Mouse (Mus musculus) lung, embryonic 16.5 days (tissue): ENCODE results near the gene Mtf1. TPM values are rescaled to one million over a fixed set of nuclear protein-coding genes. Genes with fewer than 3 reads are reported as not detected.

ENCODE experiments used
- ATAC-seq: fragments of 200-750 bp; cut with Nextera tagmentation; 2 replicates; pipeline ENCODE4 v1.8.0; 2017; ENCODE audit warnings: low read depth, mild to moderate bottlenecking, moderate library complexity
- H3K27ac ChIP-seq: fragments of 300-500 bp; sonication (generic); 2 replicates; pipeline ENCODE4 v1.5.1; 2014; ENCODE audit warnings: mild to moderate bottlenecking, control low read depth, low read length
- H3K27me3 ChIP-seq: fragments of 300-500 bp; sonication (generic); 2 replicates; pipeline ENCODE4 v1.6.1; 2014; ENCODE audit warnings: low read depth, low read length, mixed read lengths; ENCODE audit not compliant: control insufficient read depth, insufficient read depth
- H3K36me3 ChIP-seq: fragments of 300-500 bp; sonication (generic); 2 replicates; pipeline ENCODE4 v1.6.1; 2014; ENCODE audit warnings: low read length; ENCODE audit not compliant: control insufficient read depth, insufficient read depth
- H3K4me1 ChIP-seq: fragments of 300-500 bp; sonication (generic); replicated peaks from 2 replicates; pipeline ENCODE4 v1.6.1; 2014; ENCODE audit warnings: low read length, mixed read lengths; ENCODE audit not compliant: control insufficient read depth, insufficient read depth
- H3K4me2 ChIP-seq: fragments of 300-500 bp; sonication (generic); 2 replicates; pipeline ENCODE4 v1.6.1; 2014; ENCODE audit warnings: low read depth, low read length, control low read depth
- H3K4me3 ChIP-seq: fragments of 300-500 bp; sonication (generic); 2 replicates; pipeline ENCODE4 v1.5.1; 2014; ENCODE audit warnings: mild to moderate bottlenecking, low read length, control low read depth
- H3K9ac ChIP-seq: fragments of 300-500 bp; sonication (generic); 2 replicates; pipeline ENCODE4 v1.6.1; 2014; ENCODE audit warnings: low read length, control low read depth
- H3K9me3 ChIP-seq: fragments of 300-500 bp; sonication (generic); 2 replicates; pipeline ENCODE4 v1.6.1; 2016; ENCODE audit warnings: low read length; ENCODE audit not compliant: control insufficient read depth
- WGBS: fragments of 180-500 bp; shearing (Covaris S2); extraction: QIAGEN DNeasy Blood & Tissue Kit; methylation state at CpG from one replicate; pipeline ENCODE4 v1.1.7; 2014; 5-methylcytosine and 5-hydroxymethylcytosine counted together
- polyA plus RNA-seq: library from polyadenylated mRNA; unstranded; fragments of >200 nt; fragmentation: Nextera tagmentation; extraction: Ambion mirVana; gene quantifications from 2 replicates; pipeline ENCODE4 v1.2.1, GENCODE M21; 2015

Gene Mtf1
- polyA plus RNA-seq, 1 experiment from 2014 or later = 12.8 TPM

DNA sequence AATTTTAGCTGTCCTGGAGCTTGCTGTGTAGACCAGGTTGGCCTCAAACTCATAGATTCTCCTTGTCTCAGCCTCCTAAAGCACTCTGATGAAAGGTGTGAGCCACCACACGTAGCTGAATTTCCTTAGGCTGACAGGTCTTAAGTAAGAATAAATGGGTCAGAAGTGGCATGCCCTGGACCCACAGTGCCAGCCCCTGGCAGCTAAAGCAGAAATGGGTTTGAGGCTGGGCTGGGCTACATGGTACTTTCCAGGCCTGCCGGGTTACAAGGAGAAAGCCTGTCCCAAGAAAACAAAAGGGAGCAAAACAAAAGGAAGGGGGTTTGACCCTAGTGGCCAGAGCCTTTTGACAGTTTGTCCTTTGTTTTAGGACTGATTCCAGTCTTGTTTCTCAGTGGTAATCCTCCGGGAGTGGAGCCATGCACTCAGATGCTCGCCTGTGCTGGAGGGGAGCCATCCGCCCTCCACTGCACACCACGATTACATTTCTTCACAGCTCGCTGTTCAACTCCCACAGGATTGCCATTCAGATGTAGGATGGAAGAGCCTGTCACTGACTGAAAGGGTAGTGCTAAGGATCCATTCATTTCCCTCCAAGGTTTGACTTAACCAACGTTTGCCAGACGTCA, 9.6 kb downstream of the Mtf1 start:
- H3K4me1 ChIP-seq = no peaks in the 10 kb centered on the region
- no peak overlapping the region for H3K9ac ChIP-seq
- no peaks in the 10 kb centered on the region for H3K9me3 ChIP-seq
- no peak overlapping the region for H3K27ac ChIP-seq
- no peaks in the 10 kb centered on the region for H3K27me3 ChIP-seq
- no peak overlapping the region for H3K4me2 ChIP-seq
- no peak for ATAC-seq
- H3K36me3 ChIP-seq = no peaks in the 10 kb centered on the region; the same call in 1 of the 2 replicates
- H3K4me3 ChIP-seq = no peak overlapping the region
- WGBS = 70% methylated on average over 9 of the region's 9 CpGs

DNA sequence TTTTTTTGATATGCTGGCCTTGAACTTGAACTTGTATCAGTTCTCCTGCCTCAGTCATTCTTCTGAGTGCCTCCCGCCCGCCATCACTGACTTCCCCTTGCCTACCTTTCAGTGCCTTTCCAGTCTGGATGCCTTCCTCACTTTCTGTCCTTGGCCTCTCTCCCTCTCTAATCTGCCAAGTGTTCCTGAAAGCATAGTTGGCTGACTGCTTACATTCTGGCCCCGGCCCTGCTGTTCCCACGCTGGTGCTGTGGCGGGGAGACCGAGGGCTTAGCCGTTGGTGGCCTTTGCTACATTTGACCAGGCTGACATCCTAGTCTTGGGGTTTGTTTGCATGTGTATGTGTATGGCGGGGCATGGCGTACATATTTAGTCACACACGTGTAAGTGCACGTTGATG, 14.0 kb downstream of the Mtf1 start:
- H3K36me3 ChIP-seq = no peaks in the 10 kb centered on the region; the same call in 1 of the 2 replicates
- WGBS = 84% methylated on average over 11 of the region's 11 CpGs
- no peak overlapping the region for H3K27ac ChIP-seq
- H3K4me1 ChIP-seq = peaks cover 3% of the 10 kb centered on the region
- H3K27me3 ChIP-seq = no peaks in the 10 kb centered on the region
- no peaks in the 10 kb centered on the region for H3K9me3 ChIP-seq
- H3K9ac ChIP-seq = no peak overlapping the region
- no peak for ATAC-seq
- H3K4me2 ChIP-seq = no peak overlapping the region
- no peak overlapping the region for H3K4me3 ChIP-seq

DNA sequence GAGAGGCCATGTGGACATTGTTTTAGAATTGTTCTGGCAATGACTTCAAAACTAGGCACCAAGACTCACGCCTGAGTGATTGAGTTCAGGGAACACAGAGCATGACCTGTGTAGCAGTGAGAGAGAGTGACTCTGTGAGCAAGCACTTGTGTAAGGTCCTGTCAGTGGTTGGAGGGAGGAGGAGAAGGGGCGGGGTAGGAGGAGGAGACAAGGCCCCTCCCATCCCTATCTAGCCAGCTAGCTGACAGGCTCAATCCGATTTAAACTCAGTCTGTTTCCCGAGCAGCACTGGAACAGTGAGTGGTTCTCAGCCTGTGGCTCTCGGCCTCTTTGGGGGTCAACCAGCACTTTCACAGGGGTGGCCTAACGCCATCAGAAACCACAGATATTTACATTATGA, 15.9 kb downstream of the Mtf1 start:
- no peak overlapping the region for H3K9ac ChIP-seq
- H3K36me3 ChIP-seq = peaks cover 2% of the 10 kb centered on the region; the same call in 1 of the 2 replicates
- H3K4me2 ChIP-seq = no peak overlapping the region
- H3K4me1 ChIP-seq = peaks cover 3% of the 10 kb centered on the region
- H3K27ac ChIP-seq = no peak overlapping the region
- no peaks in the 10 kb centered on the region for H3K27me3 ChIP-seq
- WGBS = 21% methylated on average over 6 of the region's 6 CpGs
- ATAC-seq = peak; percentile 91
- no peaks in the 10 kb centered on the region for H3K9me3 ChIP-seq
- no peak overlapping the region for H3K4me3 ChIP-seq

DNA sequence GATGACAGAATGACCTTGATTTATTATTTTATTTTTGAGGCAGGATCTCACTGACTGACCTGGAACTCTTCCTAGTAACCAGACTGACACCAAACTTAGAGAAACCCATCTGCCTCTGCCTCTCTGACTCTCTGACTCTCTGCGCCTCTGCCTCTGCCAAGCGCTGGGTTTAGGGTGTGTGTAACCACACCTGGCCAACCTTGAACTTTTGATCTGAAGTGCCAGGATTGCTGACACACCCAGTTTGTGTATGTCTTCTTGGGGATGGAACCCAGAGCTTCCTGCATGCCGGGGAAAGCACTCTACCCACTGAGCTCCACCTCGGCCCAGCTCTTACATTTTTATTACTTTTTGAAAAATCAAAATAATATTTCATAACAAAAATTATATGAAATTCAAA, 16.9 kb downstream of the Mtf1 start:
- Histone ChIP-seq H3K27me3 (no peaks in the 10 kb centered on the region), H3K4me2 (no peak overlapping the region), H3K36me3 (peaks cover 7% of the 10 kb centered on the region; the same call in 1 of the 2 replicates), H3K9me3 (no peaks in the 10 kb centered on the region), H3K4me3 (no peak overlapping the region), H3K27ac (no peak overlapping the region), H3K4me1 (peaks cover 3% of the 10 kb centered on the region), H3K9ac (no peak overlapping the region)
- WGBS = 91% methylated on average over 4 of the region's 4 CpGs
- no peak for ATAC-seq

DNA sequence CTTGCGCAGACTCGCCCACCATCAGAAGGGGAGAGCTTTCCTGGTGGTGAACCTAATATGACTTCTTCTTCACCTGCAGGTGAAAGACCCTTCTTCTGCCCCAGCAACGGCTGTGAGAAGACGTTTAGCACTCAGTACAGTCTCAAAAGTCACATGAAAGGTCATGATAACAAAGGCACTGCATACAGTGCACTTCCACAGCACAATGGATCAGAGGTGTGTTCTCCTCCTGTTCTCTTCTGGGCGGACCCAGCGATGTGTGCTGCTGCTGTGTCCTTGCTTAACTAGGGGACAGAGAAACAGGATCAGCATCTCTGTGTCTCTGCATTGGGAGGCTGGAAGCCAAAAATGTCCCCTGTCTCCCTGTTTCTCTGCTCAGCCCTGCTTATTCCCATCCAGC, 23.1 kb downstream of the Mtf1 start:
- WGBS = 92% methylated on average over 6 of the region's 6 CpGs
- Histone ChIP-seq H3K4me3 (no peak overlapping the region), H3K4me1 (no peaks in the 10 kb centered on the region), H3K4me2 (no peak overlapping the region), H3K9me3 (no peaks in the 10 kb centered on the region), H3K9ac (no peak overlapping the region), H3K27ac (no peak overlapping the region), H3K36me3 (peaks cover 7% of the 10 kb centered on the region; the same call in 1 of the 2 replicates), H3K27me3 (no peaks in the 10 kb centered on the region)
- no peak for ATAC-seq

DNA sequence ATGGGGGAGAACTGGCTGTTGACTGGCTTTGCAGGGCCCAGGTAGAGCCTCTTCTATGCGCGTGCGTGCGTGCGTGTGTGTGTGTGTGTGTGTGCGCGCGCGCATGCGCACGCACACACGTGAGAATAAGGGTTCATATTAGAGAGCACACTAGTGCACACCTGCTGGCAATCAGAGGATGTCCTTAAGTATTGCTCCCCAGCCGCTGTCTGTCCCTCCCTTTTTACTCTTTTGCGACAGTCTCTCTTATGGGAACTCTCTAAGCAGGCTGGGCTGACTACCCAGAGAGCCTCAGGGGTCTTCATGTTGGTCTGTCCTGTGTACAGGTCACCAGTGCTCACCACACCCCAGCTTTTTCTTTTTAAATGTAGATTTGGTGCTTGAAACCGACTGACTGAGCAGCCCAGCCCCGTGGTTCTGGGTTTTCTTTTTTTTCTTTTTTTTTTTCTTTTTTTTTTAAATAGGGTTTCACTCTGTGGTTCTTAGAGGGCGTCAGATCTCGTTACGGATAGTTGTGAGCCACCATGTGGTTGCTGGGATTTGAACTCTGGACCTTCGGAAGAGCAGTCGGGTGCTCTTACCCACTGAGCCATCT, 23.6 kb downstream of the Mtf1 start:
- Histone ChIP-seq H3K9ac (no peak overlapping the region), H3K4me3 (no peak overlapping the region), H3K9me3 (no peaks in the 10 kb centered on the region), H3K4me2 (no peak overlapping the region), H3K4me1 (no peaks in the 10 kb centered on the region), H3K27ac (no peak overlapping the region), H3K36me3 (peaks cover 7% of the 10 kb centered on the region; the same call in 1 of the 2 replicates), H3K27me3 (no peaks in the 10 kb centered on the region)
- 96% methylated on average over 21 of the region's 21 CpGs for WGBS
- no peak for ATAC-seq

DNA sequence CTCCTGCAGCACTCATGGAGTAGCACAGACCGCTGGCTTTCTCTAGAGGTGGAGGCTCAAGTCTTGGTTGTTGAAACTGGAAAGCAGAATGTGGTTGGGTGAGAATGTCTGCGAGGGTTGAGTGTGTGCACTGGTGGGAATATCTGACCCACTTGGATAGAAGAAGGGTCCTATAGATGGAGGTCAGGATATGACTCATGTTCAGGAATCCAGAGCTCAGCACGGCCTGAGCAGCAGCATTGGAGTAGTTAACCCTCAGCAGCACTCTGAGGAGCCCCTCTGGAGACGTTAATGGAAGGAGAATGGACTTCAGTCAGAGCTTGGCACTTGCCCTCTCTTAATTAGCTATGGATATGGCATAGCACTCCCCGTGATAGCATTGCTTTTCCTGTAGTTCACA, 27.8 kb downstream of the Mtf1 start:
- Histone ChIP-seq H3K9me3 (no peaks in the 10 kb centered on the region), H3K4me3 (no peak overlapping the region), H3K27me3 (no peaks in the 10 kb centered on the region), H3K36me3 (peaks cover 8% of the 10 kb centered on the region; the same call in 1 of the 2 replicates), H3K27ac (no peak overlapping the region), H3K4me1 (no peaks in the 10 kb centered on the region), H3K4me2 (no peak overlapping the region), H3K9ac (no peak overlapping the region)
- 50% methylated on average over 5 of the region's 5 CpGs for WGBS
- ATAC-seq = no peak

DNA sequence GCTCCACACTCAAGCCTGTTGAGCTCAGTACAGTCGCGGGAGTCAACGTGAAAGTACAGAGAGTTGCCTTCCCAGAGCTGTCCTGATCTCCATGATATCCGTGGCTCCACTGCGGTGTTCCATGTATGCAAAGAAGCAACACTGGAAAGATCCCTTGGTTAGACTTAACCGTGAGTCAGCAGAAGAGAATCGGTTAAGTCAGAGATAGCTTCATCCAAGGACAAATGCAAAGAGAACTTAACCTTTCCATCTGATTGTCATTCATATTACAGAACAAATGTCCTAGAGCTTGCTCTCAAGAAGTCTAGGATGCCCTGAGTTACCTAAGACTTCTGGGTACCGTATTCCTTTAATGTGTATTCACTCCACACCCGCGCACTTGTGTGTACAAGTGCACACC, 30.9 kb downstream of the Mtf1 start:
- Histone ChIP-seq H3K27me3 (no peaks in the 10 kb centered on the region), H3K27ac (no peak overlapping the region), H3K36me3 (peaks cover 15% of the 10 kb centered on the region), H3K9me3 (no peaks in the 10 kb centered on the region), H3K4me3 (no peak overlapping the region), H3K4me1 (no peaks in the 10 kb centered on the region), H3K9ac (no peak overlapping the region), H3K4me2 (no peak overlapping the region)
- WGBS = 94% methylated on average over 10 of the region's 10 CpGs
- no peak for ATAC-seq

DNA sequence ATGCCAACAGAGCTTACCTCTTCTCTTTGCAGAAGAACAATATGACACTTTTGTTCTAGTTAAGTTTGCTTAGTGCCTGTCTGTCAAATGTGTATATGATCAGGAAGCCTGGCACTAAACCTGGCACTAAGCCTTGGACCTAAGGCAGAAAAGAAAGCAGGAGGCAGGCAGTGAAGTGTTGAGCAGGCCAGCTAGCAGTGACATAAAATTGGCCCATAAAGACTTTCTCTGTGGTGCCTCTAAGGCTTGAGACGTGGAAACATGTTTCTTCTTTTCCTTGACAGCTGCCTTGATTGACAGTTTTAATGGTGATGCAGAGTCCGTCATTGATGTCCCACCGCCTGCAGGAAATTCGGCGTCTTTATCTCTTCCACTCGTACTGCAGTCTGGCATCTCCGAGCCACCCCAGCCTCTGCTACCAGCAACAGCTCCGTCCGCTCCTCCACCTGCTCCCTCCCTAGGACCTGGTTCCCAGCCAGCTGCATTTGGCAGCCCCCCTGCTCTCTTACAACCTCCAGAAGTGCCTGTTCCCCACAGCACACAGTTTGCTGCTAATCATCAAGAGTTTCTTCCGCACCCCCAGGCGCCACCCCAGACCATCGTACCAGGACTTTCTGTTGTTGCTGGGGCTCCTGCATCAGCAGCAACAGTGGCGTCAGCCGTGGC, 36.3 kb downstream of the Mtf1 start:
- ATAC-seq = no peak
- no peak overlapping the region for H3K4me2 ChIP-seq
- H3K9ac ChIP-seq = no peak overlapping the region
- no peak overlapping the region for H3K27ac ChIP-seq
- no peaks in the 10 kb centered on the region for H3K4me1 ChIP-seq
- H3K36me3 ChIP-seq = peaks cover 21% of the 10 kb centered on the region
- no peak overlapping the region for H3K4me3 ChIP-seq
- 80% methylated on average over 14 of the region's 14 CpGs for WGBS
- no peaks in the 10 kb centered on the region for H3K27me3 ChIP-seq
- H3K9me3 ChIP-seq = peaks cover 4% of the 10 kb centered on the region
